Mouse (Mus musculus): ENCODE measurements at regions not wholly inside any gene's neighbourhood (a gene's known extent, or its start where the extent isn't known, plus 50 kb on each side); places are given as distances from the start of the nearest gene placed in this dataset.
A peak's percentile ranks its signal among the peaks of the same experiment; 100 is the strongest.

GRCm38 (mm10) chr3:34569998-34570397 lies 80.2 kb upstream of the Sox2 start:
- Histone ChIP-seq H3K9me3 (replicated peaks; ENCODE audit: control insufficient read depth, low read length) (no peaks in the 10 kb centered on the region), H3K4me1 (ENCODE audit: control insufficient read depth, insufficient read depth, low read length) (no peaks in the 10 kb centered on the region), H3K36me3 (replicated peaks; ENCODE audit: control insufficient read depth, insufficient read depth, low read depth, low read length) (no peaks in the 10 kb centered on the region), H3K4me3 (ENCODE audit: low read depth, low read length) (no peak overlapping the region), H3K4me2 (ENCODE audit: low read depth, low read length) (no peak overlapping the region; the same call in 1 of the 2 replicates), H3K27ac (replicated peaks; ENCODE audit: low read depth, low read length) (no peak overlapping the region), H3K9ac (replicated peaks; ENCODE audit: low read length) (no peak overlapping the region), H3K27me3 (ENCODE audit: control insufficient read depth, insufficient read depth, low read length) (no peaks in the 10 kb centered on the region)
- ATAC-seq (replicated peaks; ENCODE audit: insufficient number of reproducible peaks, low FRiP score, low TSS enrichment, low read depth) (peak; percentile 76), DNase-seq (ENCODE audit: low spot score) (peak; percentile 83)
- 31% methylated on average over 10 of the region's 10 CpGs for WGBS

- no peak overlapping the region for H3K27ac ChIP-seq (replicated peaks; ENCODE audit: low read depth, low read length)
- no peak overlapping the region for H3K4me3 ChIP-seq (ENCODE audit: low read depth, low read length)
- H3K4me1 ChIP-seq (ENCODE audit: control insufficient read depth, insufficient read depth, low read length): no peaks in the 10 kb centered on the region
- no peaks in the 10 kb centered on the region for H3K9me3 ChIP-seq (replicated peaks; ENCODE audit: control insufficient read depth, low read length)
- 61% methylated on average over 6 of the region's 6 CpGs for WGBS
- H3K9ac ChIP-seq (replicated peaks; ENCODE audit: low read length): no peak overlapping the region
- no peaks in the 10 kb centered on the region for H3K36me3 ChIP-seq (replicated peaks; ENCODE audit: control insufficient read depth, insufficient read depth, low read depth, low read length)
- ATAC-seq (replicated peaks; ENCODE audit: insufficient number of reproducible peaks, low FRiP score, low TSS enrichment, low read depth) (no peak), DNase-seq (ENCODE audit: low spot score) (peak; percentile 54)
- no peak overlapping the region for H3K4me2 ChIP-seq (ENCODE audit: low read depth, low read length)
- no peaks in the 10 kb centered on the region for H3K27me3 ChIP-seq (ENCODE audit: control insufficient read depth, insufficient read depth, low read length)
Measured at GRCm38 (mm10) chr3:34568086-34568650, 82.0 kb upstream of the Sox2 start.

- Histone ChIP-seq H3K4me3 (ENCODE audit: low read depth, low read length) (no peak overlapping the region), H3K27ac (replicated peaks; ENCODE audit: low read depth, low read length) (no peak overlapping the region), H3K9ac (replicated peaks; ENCODE audit: low read length) (no peak overlapping the region), H3K36me3 (replicated peaks; ENCODE audit: control insufficient read depth, insufficient read depth, low read depth, low read length) (no peaks in the 10 kb centered on the region), H3K4me2 (ENCODE audit: low read depth, low read length) (no peak overlapping the region), H3K4me1 (ENCODE audit: control insufficient read depth, insufficient read depth, low read length) (no peaks in the 10 kb centered on the region), H3K9me3 (replicated peaks; ENCODE audit: control insufficient read depth, low read length) (no peaks in the 10 kb centered on the region), H3K27me3 (ENCODE audit: control insufficient read depth, insufficient read depth, low read length) (no peaks in the 10 kb centered on the region)
- 34% methylated on average over 4 of the region's 4 CpGs for WGBS
- no peak for DNase-seq (ENCODE audit: low spot score)
- ATAC-seq (replicated peaks; ENCODE audit: insufficient number of reproducible peaks, low FRiP score, low TSS enrichment, low read depth): no peak
Measured at GRCm38 (mm10) chr3:34565386-34565785, 84.8 kb upstream of the Sox2 start.

DNA sequence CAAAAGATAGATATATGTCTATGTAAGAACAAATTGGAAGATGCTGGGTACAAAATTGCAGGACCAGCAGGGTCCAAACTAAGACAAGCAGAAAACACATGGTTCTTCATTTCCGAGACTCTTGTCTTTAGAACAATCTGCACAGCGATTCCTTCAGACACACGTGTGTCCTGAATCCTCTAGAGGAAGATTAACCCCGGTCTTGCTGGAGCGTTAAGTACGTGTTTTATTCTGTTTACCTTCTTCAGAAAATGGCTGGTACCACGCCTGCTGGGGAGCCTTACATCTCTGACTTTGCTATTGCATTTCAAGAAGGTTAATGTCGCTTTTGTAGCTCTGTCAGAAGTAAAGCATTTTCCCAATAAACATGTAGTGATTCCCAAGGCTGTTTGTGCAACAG lies 87.3 kb upstream of the Sox2 start:
- no peak overlapping the region for H3K4me3 ChIP-seq (ENCODE audit: low read depth, low read length)
- no peaks in the 10 kb centered on the region for H3K36me3 ChIP-seq (replicated peaks; ENCODE audit: control insufficient read depth, insufficient read depth, low read depth, low read length)
- H3K4me2 ChIP-seq (ENCODE audit: low read depth, low read length): no peak overlapping the region
- H3K9ac ChIP-seq (replicated peaks; ENCODE audit: low read length): no peak overlapping the region
- H3K27ac ChIP-seq (replicated peaks; ENCODE audit: low read depth, low read length): no peak overlapping the region
- DNase-seq (ENCODE audit: low spot score) (no peak), ATAC-seq (replicated peaks; ENCODE audit: insufficient number of reproducible peaks, low FRiP score, low TSS enrichment, low read depth) (no peak)
- no peaks in the 10 kb centered on the region for H3K4me1 ChIP-seq (ENCODE audit: control insufficient read depth, insufficient read depth, low read length)
- 43% methylated on average over 8 of the region's 8 CpGs for WGBS
- H3K27me3 ChIP-seq (ENCODE audit: control insufficient read depth, insufficient read depth, low read length): no peaks in the 10 kb centered on the region
- H3K9me3 ChIP-seq (replicated peaks; ENCODE audit: control insufficient read depth, low read length): no peaks in the 10 kb centered on the region

GRCm38 (mm10) chr3:34561709-34562108 lies 88.5 kb upstream of the Sox2 start:
- Histone ChIP-seq H3K9me3 (replicated peaks; ENCODE audit: control insufficient read depth, low read length) (no peaks in the 10 kb centered on the region), H3K27ac (replicated peaks; ENCODE audit: low read depth, low read length) (no peak overlapping the region), H3K9ac (replicated peaks; ENCODE audit: low read length) (no peak overlapping the region), H3K36me3 (replicated peaks; ENCODE audit: control insufficient read depth, insufficient read depth, low read depth, low read length) (no peaks in the 10 kb centered on the region), H3K4me1 (ENCODE audit: control insufficient read depth, insufficient read depth, low read length) (no peaks in the 10 kb centered on the region), H3K4me3 (ENCODE audit: low read depth, low read length) (no peak overlapping the region), H3K4me2 (ENCODE audit: low read depth, low read length) (no peak overlapping the region), H3K27me3 (ENCODE audit: control insufficient read depth, insufficient read depth, low read length) (no peaks in the 10 kb centered on the region)
- 21% methylated on average over 5 of the region's 5 CpGs for WGBS
- DNase-seq (ENCODE audit: low spot score) (peak; percentile 50), ATAC-seq (replicated peaks; ENCODE audit: insufficient number of reproducible peaks, low FRiP score, low TSS enrichment, low read depth) (peak; percentile 71; the same call in 1 of the 2 replicates)

GRCm38 (mm10) chr3:34559841-34560703 lies 90.1 kb upstream of the Sox2 start:
- no peaks in the 10 kb centered on the region for H3K9me3 ChIP-seq (replicated peaks; ENCODE audit: control insufficient read depth, low read length)
- no peaks in the 10 kb centered on the region for H3K4me1 ChIP-seq (ENCODE audit: control insufficient read depth, insufficient read depth, low read length)
- ATAC-seq (replicated peaks; ENCODE audit: insufficient number of reproducible peaks, low FRiP score, low TSS enrichment, low read depth): no peak
- no peak overlapping the region for H3K4me3 ChIP-seq (ENCODE audit: low read depth, low read length)
- H3K4me2 ChIP-seq (ENCODE audit: low read depth, low read length): no peak overlapping the region
- H3K9ac ChIP-seq (replicated peaks; ENCODE audit: low read length): 0 out of 2 replicates have a peak overlapping the region, but pooled peaks have one; percentile 30
- peak; percentile 18 for DNase-seq (ENCODE audit: low spot score)
- no peaks in the 10 kb centered on the region for H3K36me3 ChIP-seq (replicated peaks; ENCODE audit: control insufficient read depth, insufficient read depth, low read depth, low read length)
- no peak overlapping the region for H3K27ac ChIP-seq (replicated peaks; ENCODE audit: low read depth, low read length)
- H3K27me3 ChIP-seq (ENCODE audit: control insufficient read depth, insufficient read depth, low read length): no peaks in the 10 kb centered on the region
- 51% methylated on average over 13 of the region's 13 CpGs for WGBS

DNA sequence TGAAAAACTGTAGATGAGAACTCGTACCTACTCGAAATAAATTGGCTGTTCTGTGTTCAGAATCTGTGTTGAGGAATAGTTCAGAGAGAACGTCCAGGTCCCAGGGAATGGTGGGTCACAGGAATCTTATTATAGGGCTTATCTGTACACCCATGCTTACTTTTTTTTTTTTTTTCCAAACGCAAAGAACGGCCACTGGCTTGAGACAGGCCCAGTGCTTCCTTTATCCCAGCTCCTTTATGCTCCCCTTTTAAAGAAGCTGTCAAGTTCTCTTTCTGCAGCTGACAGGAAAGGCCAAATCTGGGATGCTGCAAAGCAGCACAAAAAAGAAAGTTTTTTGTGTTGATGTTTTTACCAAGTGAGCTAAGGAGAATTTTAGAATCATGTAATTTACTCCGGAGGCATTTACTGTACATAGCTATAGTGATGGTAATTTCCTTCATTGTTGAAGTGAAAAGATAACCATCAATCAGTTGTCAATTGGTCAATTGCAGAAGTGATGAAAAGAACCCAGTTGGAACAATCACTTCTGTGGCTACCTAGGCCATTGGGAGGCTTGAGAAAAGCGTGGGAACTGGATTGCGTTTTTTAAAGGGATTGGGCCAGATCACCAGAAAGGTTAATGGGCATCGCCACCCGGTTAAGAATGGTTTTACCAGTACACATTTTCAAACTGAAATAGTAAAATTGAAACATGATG lies 91.2 kb upstream of the Sox2 start:
- no peak overlapping the region for H3K4me3 ChIP-seq (ENCODE audit: low read depth, low read length)
- H3K36me3 ChIP-seq (replicated peaks; ENCODE audit: control insufficient read depth, insufficient read depth, low read depth, low read length): no peaks in the 10 kb centered on the region
- no peaks in the 10 kb centered on the region for H3K27me3 ChIP-seq (ENCODE audit: control insufficient read depth, insufficient read depth, low read length)
- no peak for ATAC-seq (replicated peaks; ENCODE audit: insufficient number of reproducible peaks, low FRiP score, low TSS enrichment, low read depth)
- peak; percentile 30 for DNase-seq (ENCODE audit: low spot score)
- WGBS: 51% methylated on average over 10 of the region's 10 CpGs
- H3K4me2 ChIP-seq (ENCODE audit: low read depth, low read length): no peak overlapping the region
- H3K4me1 ChIP-seq (ENCODE audit: control insufficient read depth, insufficient read depth, low read length): no peaks in the 10 kb centered on the region
- no peak overlapping the region for H3K27ac ChIP-seq (replicated peaks; ENCODE audit: low read depth, low read length)
- no peak overlapping the region for H3K9ac ChIP-seq (replicated peaks; ENCODE audit: low read length)
- H3K9me3 ChIP-seq (replicated peaks; ENCODE audit: control insufficient read depth, low read length): no peaks in the 10 kb centered on the region
